Mouse (Mus musculus) ES-Bruce4 (cell line): ENCODE data around the gene Clmn.

ENCODE experiments used
- CTCF ChIP-seq: IDR thresholded peaks from one replicate; pipeline ENCODE4 v1.8.1; 2011; ENCODE audit warnings: low read depth, low read length
- EP300 ChIP-seq: IDR thresholded peaks from 2 replicates; pipeline ENCODE4 v1.6.1; 2011; ENCODE audit warnings: low read depth, low read length; ENCODE audit not compliant: insufficient read depth
- POLR2A ChIP-seq: IDR thresholded peaks from one replicate; pipeline ENCODE4 v1.8.1; 2011; ENCODE audit warnings: low read length; ENCODE audit not compliant: insufficient read depth

- TF ChIP-seq CTCF (no peak), EP300 (no peak), POLR2A (no peak)
These were observed 121.2 kb downstream of the Clmn start for GRCm38 (mm10) chr12:104743687-104744086.
